Mouse (Mus musculus) heart, postnatal 36 days (tissue): Measurements from ENCODE around the gene C1qa. TPM values are rescaled to one million over a fixed set of nuclear protein-coding genes. Genes with fewer than 3 reads are reported as not detected.
A peak's percentile ranks its signal among the peaks of the same experiment; 100 is the strongest.

Experiments used
- DNase-seq, 2 experiments: peaks; one replicate each; pipeline ENCODE4 v3.0.0; 2021 to 2022
- intact Hi-C: fragments of 180-260 bp; cut with DNase I; formaldehyde crosslinking; loops from one replicate; pipeline ENCODE4 v1.15.1; 2025
- total RNA-seq, 2 experiments: library from RNA; stranded (reverse); gene quantifications; 2 replicates each; pipeline ENCODE4 v1.2.3; 2021

C1qa gene
- total RNA-seq, 2 experiments from 2014 or later, result 41.8 to 69.2 TPM

DNA sequence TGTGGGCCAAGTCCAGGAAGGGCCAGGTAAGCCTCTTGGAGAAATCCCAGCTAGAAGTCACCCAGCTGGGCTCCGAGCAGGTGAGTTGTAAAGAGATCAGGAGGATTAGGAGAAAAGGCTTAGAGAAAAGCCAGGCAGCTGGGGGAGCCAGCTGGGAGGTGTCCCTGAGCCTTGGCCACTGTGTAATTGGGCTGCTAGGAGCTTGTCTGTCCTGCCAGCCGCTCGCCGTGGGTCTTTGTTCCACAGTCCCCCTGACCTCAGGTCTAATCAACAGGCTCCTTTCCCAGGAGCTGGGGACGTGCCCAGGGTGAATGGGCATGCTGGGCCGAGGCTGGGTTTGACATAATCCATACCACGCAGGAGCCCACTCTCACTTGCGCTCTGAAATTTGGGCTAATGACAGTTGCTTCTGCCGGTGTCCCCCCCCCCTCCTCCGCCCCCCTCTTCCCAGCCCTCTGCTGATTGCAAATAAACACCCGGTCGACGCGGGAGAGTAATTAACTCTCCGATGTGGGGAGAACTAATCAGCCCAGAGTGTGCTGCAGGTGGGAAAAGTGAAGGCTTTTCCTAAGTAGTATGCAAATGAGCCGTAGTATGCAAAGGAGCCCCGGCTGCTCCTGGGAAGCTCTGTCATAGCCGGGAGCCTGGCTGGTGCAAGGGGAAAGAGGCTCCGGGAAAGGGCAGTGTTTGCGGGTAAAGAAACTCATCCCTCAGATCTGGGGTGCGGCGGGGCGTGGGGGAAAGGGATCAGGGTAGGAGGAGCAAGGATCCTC, 6.3 kb upstream of the C1qa start:
- intact Hi-C loops, result loop anchor here (5.0 kb wide), 1 partner anchor 77 kb away; no protein-coding TSS in a partner anchor

DNA sequence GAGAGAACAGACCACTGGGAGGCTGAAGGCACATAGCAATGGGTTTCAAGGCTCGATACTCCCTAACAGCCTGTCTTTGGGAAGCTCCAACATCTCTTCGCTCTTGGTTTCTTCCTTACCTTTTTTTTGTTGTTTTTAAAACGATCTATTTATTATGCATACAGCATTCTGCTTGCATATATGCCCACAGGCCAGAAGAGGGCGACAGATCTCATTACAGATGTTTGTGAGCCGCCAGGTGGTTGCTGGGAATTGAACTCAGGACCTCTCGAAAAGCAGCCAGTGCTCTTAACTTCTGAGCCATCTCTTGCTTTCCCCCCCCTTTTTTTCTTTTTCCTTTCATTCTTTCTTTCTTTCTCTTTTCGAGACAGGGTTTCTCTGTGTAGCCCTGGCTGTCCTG, 551 bp upstream of the C1qa start:
- no peak for DNase-seq
- intact Hi-C loops, result no loop called here

More for the DNA sequence above, 6.3 kb upstream of the C1qa start:
- no peak for DNase-seq

DNA sequence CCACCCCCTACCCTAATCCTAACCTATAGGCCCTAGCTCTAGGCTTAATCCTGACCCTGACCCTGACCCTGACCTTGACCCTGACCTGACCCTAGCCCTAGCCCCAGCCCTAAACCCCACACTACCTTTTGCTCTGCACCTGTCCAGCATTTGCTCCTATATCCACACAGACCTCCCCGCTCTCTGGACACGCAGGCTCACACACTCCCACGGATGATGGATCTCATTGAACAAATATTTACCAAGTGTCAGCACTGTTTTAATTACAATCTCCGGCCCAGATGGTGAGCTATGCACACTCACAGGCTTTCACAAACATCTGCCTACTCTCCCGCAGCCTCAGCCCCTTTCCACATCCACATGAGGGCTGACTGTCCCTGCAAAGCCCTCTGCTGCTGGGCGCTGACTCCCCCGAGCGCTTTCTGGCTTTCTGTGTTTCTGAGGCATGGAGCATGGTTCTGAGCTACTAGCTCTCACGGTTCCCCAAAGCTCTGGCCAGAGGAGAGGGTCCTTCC, 462 bp downstream of the C1qa start:
- intact Hi-C loops, result no loop called here
- DNase-seq, result no peak

DNA sequence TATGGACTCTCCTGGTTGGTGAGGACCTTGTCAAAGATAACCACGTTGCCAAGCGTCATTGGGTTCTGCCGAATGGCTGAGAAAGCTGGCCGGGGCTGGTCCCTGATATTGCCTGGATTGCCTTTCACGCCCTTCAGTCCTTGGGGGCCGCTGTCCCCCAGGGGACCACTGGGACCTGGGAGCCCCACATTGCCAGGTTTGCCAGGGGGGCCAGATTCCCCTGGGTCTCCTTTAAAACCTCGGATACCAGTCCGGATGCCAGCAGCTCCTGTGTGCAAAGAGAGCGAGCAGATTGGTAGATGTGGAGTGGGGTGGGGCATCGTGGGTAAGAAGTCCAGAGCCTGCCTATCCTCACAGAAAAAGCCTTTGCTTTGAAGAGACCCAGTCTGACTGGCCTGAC, 2.1 kb downstream of the C1qa start:
- intact Hi-C loops, result no loop called here
- no peak for DNase-seq

DNA sequence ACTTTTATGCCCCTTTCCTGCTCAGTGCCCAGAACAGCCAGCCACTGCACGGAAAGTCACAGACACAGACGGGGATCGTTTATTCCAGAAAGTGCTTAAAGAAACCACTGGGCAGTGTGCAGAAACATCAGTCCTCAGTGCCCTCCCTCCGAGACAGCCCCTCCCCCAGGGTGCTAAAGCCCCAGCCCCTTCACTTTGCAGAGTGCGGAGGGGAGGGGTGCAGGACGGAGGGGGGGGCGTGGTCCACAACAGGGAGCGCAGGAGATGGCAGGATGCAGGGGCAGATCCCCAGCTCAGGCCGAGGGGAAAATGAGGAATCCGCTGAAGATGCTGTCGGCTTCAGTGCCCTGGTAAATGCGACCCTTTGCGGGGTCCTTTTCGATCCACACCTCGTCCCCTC, 2.7 kb downstream of the C1qa start:
- DNase-seq, result no peak
- intact Hi-C loops, result no loop called here

DNA sequence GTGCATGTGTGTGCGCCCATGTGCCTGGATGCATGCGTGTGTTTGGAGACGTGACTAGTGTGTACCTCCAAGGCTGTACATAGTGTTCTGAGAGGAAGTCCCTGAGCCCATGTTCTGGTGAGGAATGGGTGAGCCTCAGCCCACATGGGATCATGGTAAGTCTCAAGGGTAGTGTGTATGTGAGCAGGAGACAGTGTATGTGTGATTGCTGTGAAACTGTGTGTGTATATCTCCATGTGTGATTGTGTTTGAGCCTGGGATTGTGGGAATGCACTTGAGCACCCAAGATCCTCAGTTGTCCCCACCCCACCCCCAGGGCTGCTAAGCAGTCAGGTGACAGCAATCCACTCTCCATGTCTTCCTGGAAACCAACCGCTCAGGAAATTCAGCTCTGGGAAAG, 3.8 kb downstream of the C1qa start:
- intact Hi-C loops, result loop anchor here (1.0 kb wide), 1 partner anchor 177 kb away; no protein-coding TSS in a partner anchor
- no peak for DNase-seq

DNA sequence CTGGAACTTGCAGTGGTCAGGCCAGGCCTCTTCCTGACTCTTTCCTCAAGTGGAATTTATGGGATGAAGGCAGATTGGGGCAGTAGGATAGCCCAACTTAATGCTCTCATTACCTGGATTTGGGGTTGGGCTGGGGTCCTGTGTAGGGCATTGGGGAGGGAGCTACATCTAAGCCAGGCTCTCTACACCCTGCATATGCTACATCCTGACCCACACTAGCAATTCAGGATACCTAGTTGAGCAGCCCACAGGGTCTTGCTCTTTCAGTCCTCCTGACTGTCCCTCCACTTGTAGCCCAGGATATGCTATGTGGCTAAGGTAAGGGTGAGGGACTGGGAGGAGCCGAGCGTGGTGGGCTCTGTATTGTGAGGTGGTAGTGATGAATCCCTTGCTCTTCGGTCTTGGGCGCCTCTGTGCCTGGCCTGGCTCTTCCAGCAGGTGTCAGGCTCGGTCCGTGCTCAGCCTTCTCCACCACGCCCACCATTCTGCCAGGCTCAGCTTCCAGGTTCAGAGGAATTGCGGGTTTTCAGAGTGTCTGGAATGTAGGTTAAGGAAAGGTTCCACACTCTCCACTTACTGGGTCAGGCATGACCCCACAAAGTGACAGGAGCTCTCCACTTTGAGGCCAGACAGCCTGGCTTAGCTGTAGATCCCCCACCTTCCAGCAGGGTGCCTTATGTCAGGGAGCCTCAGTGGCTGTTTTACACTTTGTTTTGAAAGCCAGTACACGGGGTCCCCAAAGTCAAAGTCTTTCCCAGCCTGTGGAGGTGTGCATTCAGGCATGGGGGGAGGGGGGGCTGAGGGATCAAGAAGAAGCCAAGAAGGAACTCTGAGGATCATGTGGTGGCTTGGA, 4.7 kb downstream of the C1qa start:
- intact Hi-C loops, result loop anchor here (1.0 kb wide), 1 partner anchor 178 kb away; no protein-coding TSS in a partner anchor
- DNase-seq, result no peak

DNA sequence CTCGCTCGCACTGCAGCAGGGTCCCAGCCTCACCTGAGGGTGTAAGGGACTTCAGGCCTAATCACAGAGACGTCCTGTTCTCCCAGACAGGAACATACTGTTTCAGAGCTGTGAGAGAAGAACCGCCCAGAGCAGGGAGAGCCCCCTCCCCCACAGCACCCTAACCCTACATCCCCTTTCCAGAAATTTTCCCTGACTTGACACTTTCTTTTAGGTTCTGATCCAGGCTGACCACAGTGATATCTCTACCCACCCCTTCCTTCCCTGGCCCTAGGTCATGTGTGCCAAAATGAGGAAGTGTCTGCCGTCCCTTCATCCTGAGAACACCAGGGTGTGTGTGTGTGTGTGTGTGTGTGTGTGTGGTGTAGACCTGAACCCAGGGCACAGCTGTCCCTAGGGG, 5.8 kb downstream of the C1qa start, which contains the start of gene C1qc:
C1qc (minus strand) TSS at position 255 of the 400 bp plus-strand sequence.
- no peak for DNase-seq
- intact Hi-C loops, result no loop called here

DNA sequence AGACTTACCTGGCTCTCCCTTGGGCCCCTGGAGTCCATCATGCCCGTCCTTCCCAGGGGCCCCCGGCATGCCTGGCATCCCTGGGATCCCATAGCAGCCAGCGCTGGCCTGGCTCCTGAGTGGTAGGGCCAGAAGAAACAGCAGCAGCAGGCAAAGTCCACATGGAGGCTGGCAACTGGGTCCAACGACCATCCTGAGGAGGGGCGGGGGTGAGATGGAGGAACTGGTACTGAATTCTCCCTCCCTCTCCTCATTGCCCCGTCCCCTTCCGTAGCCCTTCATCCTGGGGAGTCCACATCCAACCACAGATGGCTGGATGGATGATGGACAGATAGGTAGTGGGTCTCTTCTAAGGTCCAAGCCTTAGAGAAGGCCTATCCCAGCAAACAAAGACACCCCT, 6.2 kb downstream of the C1qa start:
- DNase-seq, result no peak
- intact Hi-C loops, result no loop called here

DNA sequence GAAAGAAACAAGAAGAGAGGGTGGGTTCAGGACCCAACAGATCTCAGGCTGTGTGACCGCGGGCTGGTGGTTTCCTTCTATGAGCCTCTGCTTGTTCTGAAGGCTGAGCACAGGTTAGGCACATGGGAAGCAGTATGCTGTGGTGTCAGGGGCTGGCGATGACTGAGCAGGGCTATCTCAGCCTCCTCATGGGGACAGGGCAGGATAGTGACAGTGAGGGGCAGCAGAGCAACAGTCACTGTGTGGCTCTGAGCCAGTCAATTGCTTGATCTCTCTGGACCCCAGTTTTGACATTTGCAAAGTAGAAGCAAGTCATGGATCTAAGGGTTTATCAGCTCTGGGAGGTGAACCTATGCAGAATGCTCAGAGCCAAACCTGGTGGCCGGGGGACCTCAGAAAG, 7.5 kb downstream of the C1qa start:
- intact Hi-C loops, result no loop called here
- DNase-seq, result no peak

DNA sequence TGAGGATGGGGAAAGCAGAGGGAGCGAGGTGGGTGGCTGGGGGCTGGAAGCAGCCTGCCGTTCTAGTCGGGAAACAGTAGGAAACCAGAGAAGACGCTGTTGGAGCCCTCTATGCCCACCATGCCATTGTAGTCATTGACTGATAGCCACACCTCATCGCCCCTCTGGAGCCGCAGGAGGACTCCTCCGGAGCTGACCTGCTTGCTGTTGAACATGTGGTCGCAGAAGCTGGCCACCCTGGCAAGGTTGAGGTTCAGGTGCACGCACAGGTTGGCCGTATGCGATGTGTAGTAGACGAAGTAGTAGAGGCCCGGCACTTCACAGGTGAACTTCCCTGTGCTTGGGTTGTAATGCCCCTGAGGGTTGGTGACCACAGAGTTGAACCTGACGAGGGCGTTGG, 8.6 kb downstream of the C1qa start:
- intact Hi-C loops, result no loop called here
- no peak for DNase-seq

DNA sequence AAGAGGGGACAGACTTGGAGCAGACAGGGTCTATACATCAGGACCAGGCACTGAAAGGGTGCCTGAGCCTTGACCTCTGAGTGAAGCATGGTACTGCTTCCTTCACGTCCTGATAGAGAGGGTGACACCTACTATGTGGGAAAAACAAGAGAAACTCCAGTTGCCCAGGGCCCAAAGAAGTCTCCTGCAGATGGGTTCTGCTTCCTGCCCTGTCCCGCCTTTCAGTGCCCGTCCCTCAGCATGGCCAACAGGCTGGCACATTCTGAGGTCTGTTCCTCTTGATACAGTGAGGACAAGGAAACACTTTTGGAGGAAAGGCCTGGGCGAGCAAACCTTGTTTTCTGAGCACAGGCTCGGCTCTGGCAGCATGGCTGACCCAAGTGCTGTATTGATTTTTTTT, 10.9 kb downstream of the C1qa start:
- intact Hi-C loops, result no loop called here
- DNase-seq, result no peak

DNA sequence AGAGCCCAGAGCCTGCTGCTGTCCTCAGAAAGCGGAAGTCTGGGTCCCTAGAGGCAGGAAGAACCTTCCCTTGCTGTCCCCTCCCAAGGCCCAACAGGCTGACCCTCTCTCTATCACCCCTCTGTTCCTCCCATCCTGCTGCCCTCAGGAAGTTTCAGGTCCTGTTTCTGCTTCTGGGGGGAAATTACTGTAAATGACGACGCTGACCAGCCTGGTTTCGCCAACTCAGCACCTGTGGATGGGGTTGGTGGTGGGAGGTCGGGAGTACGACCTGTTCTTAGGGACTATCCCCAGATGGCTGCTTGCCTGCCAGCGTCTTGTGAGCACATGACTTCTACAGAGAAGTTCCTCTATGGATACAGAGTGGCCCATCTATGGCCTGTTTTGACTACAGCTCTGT, 12.5 kb downstream of the C1qa start, which contains the start of gene C1qb:
C1qb (minus strand) TSS at position 87 of the 400 bp plus-strand sequence.
- no peak for DNase-seq
- intact Hi-C loops, result no loop called here

DNA sequence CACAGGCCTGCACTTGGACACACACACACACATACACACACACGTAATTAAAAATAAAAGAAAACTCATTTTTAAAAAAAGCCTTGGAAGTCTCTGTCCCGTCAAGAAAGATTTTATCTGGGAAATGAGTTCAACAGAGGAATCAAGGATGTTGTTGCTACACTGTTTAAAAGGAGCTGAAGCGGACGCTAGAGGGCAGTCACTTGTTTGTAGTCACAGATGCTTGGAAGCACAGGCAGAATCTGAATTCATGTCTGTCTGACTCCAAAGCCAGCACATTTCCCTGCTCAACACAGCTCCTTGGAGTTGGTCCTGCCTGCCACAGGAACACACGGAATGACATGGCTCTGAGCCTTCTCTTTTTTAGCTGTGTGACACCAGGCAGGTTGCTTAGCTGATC, 20.0 kb downstream of the C1qa start:
- DNase-seq, result no peak
- intact Hi-C loops, result no loop called here

DNA sequence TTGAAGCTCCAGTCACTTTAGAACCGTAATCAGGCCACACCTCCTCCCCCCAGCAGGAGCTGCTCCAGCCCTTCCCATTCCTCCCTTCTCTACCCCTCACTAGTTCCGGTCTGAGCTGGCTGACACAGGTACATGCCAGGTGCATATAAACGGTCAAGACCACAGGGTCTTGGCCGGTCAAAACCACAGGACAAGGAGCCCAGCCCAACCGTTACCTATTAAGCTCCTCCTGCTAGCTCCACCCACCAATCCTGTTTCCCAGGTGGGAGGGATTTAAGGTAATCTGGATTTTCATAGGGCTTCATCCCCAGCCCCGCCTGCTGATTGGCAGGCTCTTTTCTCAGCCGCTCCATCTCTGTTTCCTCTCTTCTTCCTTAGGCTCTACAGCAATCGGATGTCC, 20.4 kb downstream of the C1qa start:
- intact Hi-C loops, result no loop called here
- DNase-seq, result no peak

DNA sequence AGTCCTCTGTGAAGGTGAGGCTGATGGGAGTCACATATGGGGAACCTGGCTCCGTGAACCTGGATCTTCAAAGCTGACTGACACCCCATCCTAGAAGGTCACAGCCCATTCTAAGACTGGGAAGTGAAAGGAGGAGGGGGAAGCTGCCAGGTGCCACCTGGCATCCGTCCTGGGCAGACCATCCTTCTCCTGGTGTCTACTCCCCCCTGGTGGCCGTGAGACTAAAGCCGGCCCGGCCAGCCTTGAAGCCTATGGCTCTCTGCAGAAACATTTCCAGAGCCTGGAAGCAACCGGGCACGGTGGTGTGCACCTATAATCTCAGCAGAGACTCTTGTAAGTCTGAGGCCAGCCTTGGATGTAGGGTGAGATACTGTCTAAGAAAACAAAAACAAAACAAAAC, 21.6 kb downstream of the C1qa start:
- peak in 1 of 2 experiments; percentile 17 for DNase-seq
- intact Hi-C loops, result no loop called here

DNA sequence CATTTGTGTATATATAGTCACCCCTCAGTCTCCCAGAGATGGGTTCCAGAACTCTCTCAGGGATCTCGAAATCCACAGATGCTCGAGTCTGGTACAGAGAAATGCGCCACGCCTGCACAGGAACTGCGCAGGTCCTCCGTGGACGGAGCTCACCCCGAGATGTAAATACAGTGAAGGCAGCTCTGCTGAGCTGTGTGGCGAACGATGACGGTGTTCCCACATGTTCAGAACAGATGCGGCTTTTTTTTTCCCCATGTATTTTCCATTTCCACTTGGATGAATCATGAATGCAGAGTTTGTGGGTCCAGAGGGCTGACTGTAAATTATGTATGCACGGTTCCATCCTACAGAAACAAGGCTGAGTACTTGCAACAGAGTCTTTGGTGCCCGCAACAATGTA, 23.6 kb downstream of the C1qa start:
- no peak for DNase-seq
- intact Hi-C loops, result no loop called here

DNA sequence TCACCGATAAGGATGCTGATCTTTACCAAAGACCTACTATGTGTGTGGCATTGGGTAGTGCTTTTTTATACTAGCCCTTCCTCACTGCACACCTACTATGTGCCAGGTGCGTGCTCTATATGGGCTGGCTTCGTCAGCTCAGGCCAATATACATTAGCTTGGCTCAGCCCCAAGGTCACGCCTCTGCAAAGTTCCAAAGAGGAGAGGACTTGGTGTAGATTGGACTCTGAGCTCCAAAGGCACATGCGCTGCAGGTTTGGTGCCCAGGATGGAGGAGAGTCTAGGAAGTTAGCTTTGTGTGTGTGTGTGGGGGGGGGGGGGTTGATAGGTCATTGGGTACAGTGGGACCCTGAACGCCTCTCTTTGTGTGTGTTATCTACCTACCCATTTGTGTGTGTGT, 30.2 kb downstream of the C1qa start:
- DNase-seq, result no peak
- intact Hi-C loops, result no loop called here

DNA sequence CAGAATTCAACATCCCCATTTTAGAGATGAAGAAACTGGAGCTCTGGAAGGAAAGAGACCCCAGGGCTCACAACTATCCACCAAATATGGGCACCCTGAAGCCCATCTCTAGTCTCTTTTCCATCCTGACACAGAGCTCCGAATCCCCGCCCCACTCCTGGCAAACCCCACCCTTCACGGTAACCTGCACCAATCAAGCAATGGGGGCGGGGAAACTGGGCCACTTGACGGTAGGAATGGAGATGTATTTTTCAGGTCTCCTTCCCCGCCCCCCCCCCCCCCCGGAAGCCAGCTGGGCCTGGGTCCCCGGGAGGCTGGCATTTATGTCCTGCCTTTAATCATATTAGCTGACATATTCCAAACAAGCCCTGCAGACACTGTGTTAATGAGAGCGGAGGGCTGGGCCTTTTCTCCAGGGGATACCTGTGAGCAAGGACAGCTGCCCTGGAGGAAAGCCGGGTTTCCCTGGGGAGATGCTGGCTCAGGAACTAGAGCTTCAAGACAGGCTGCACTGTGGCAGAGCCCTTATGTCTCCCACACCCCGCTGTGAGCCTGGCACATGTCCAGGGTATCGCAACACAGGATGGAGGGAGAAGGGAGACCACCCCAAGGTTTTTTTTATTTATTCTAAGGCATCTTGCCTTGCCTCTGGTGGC, 30.8 kb downstream of the C1qa start:
- intact Hi-C loops, result no loop called here
- no peak for DNase-seq

DNA sequence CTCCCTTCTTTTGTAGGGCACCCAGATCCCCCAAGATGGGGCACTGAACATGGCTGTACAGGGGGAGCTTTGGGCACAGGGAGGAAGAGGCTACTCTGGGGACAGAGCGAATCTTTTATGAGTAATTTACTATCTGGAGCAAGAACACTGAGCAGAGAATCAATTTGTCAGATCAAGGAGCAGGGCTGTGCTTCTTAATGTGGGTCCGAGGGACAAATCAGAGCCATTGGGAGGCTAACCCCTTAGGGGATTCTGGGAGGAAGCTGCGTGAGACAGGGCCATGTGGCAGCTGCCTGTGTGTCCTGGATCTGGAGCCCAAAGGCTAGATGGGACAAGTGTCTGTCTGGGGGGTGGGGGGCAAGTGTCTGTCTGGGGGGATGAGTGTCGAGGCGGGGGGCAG, 33.1 kb downstream of the C1qa start:
- intact Hi-C loops, result no loop called here
- DNase-seq, result no peak
